Mouse (Mus musculus) liver, embryonic 14.5 days (tissue): Measurements from ENCODE around the gene Ten1.

Experiments
- CTCF ChIP-seq: IDR thresholded peaks from 2 replicates; pipeline ENCODE4 v1.5.1; 2016; ENCODE audit warnings: antibody characterized with exemption, low read depth, control low read depth
- EP300 ChIP-seq: IDR thresholded peaks from 2 replicates; pipeline ENCODE4 v1.6.1; 2016; ENCODE audit warnings: antibody characterized with exemption, low read depth

DNA sequence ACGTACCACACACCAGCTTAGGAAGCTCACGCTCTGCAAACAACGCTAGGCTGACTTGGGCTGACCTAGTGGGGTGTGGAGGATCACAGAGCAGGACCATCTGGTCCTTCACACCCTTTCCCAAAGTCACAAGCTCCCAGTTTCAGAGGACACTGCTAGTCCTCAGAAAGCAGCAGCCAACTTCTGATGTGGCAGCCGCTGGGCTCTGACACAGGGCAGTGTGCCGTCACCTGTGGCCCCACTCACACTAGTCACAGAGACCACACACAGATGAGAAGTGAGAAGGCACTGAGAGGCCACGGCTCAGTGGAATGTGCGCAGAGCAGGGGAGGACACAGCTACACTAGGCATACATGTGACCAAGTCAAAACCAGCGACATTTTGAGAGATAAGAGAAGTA lies 52.2 kb downstream of the Ten1 start:
- TF ChIP-seq CTCF (no peak), EP300 (no peak)
